Mouse (Mus musculus): ENCODE results near the gene Serpina3f.

DNA sequence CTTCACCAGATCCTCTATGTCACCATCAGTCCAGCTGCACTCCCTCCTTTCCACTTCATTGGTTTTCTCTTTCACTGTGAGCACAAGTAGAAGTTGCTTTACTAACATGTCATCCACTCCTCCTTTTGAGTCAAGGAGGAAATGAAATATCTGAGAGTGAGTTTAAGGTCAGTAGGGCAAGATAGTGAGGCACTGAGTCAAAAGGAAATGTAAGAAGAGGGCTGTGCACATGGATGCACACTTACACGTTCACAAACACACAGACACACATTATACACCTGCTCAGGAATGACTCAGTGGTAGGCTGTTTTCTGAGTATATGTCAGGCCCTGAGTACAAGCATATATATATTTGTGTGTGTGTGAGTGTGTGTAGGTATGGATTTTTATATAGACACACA is 9.3 kb downstream of the Serpina3f start:
- no peak for TF ChIP-seq CTCF (IDR thresholded peaks at IDR 0.05; ENCODE audit: control insufficient read depth, insufficient read depth, low read length)
- TF ChIP-seq POLR2A (IDR thresholded peaks at IDR 0.05; ENCODE audit: borderline replicate concordance, control insufficient read depth, low read depth, low read length), result no peak
